8 mouse cellular contexts compared by ENCODE assay signal in genomic region chr2:34370725-34371440, GRCm38 (mm10). TPM values are rescaled to one million over a fixed set of nuclear protein-coding genes. Genes with fewer than 3 reads are reported as not detected.
DNase-seq lines count a peak whose midpoint lies in the region; ATAC-seq lines count a peak whose summit lies in the region.

No protein-coding gene starts in this region.

- peak overlapping the region; percentile 88 for H3K4me2 ChIP-seq in embryonic facial prominence, embryonic 12.5 days (replicated peaks)
- peak overlapping the region; percentile 94 for H3K4me2 ChIP-seq in heart, embryonic 12.5 days
- H3K4me2 ChIP-seq in kidney, embryonic 16.5 days (replicated peaks; ENCODE audit: low read depth, low read length), result peak overlapping the region; percentile 93

- peak overlapping the region; percentile 99 for H3K27ac ChIP-seq in embryonic facial prominence, embryonic 12.5 days
- peak overlapping the region; percentile 99 for H3K27ac ChIP-seq in heart, embryonic 12.5 days (ENCODE audit: poor library complexity, severe bottlenecking)
- H3K27ac ChIP-seq in kidney, embryonic 16.5 days (ENCODE audit: low read length), result peak overlapping the region; percentile 98

- H3K9ac ChIP-seq in embryonic facial prominence, embryonic 12.5 days, result peak overlapping the region; percentile 99
- peak overlapping the region; percentile 98 for H3K9ac ChIP-seq in heart, embryonic 12.5 days
- H3K9ac ChIP-seq in kidney, embryonic 16.5 days (replicated peaks; ENCODE audit: low read length), result peak overlapping the region; percentile 99

- no peaks in the 10 kb centered on the region for H3K27me3 ChIP-seq in embryonic facial prominence, embryonic 12.5 days
- H3K27me3 ChIP-seq in heart, embryonic 12.5 days (replicated peaks), result no peaks in the 10 kb centered on the region
- no peaks in the 10 kb centered on the region for H3K27me3 ChIP-seq in kidney, embryonic 16.5 days (ENCODE audit: insufficient read depth, low read length)

- H3K4me1 ChIP-seq in embryonic facial prominence, embryonic 12.5 days, result peaks cover 11% of the 10 kb centered on the region
- peaks cover 10% of the 10 kb centered on the region for H3K4me1 ChIP-seq in heart, embryonic 12.5 days (replicated peaks)
- peaks cover 21% of the 10 kb centered on the region for H3K4me1 ChIP-seq in kidney, embryonic 16.5 days (ENCODE audit: insufficient read depth, low read length)

- H3K36me3 ChIP-seq in embryonic facial prominence, embryonic 12.5 days, result no peaks in the 10 kb centered on the region
- no peaks in the 10 kb centered on the region for H3K36me3 ChIP-seq in heart, embryonic 12.5 days
- H3K36me3 ChIP-seq in kidney, embryonic 16.5 days (ENCODE audit: insufficient read depth, low read length), result no peaks in the 10 kb centered on the region

- DNase-seq in 416B (ENCODE audit: low read depth), result peak; percentile 59
- DNase-seq in adrenal gland, adult 8-10 months, result peak; percentile 25
- peak; percentile 49 for DNase-seq in lung, postnatal 36 days
- peak; percentile 20 for DNase-seq in right cerebral cortex, postnatal 14 days
- DNase-seq in urinary bladder, postnatal 25 days (ENCODE audit: low spot score), result peak; percentile 19

- no peaks in the 10 kb centered on the region for H3K9me3 ChIP-seq in embryonic facial prominence, embryonic 12.5 days
- no peaks in the 10 kb centered on the region for H3K9me3 ChIP-seq in heart, embryonic 12.5 days (replicated peaks)
- no peaks in the 10 kb centered on the region for H3K9me3 ChIP-seq in kidney, embryonic 16.5 days (ENCODE audit: low read length)

- under 1% methylated on average over 42 of the region's 42 CpGs for WGBS in embryonic facial prominence, embryonic 12.5 days
- WGBS in heart, embryonic 12.5 days, result under 1% methylated on average over 42 of the region's 42 CpGs
- 1% methylated on average over 42 of the region's 42 CpGs for WGBS in kidney, embryonic 16.5 days

- peak overlapping the region; percentile 94 for H3K4me3 ChIP-seq in embryonic facial prominence, embryonic 12.5 days
- peak overlapping the region; percentile 92 for H3K4me3 ChIP-seq in heart, embryonic 12.5 days
- H3K4me3 ChIP-seq in kidney, embryonic 16.5 days (ENCODE audit: low read length), result peak overlapping the region; percentile 84

- ATAC-seq in embryonic facial prominence, embryonic 12.5 days (ENCODE audit: insufficient number of reproducible peaks, insufficient read depth, low FRiP score, low TSS enrichment), result no peak
- ATAC-seq in heart, embryonic 12.5 days (ENCODE audit: insufficient number of reproducible peaks, low FRiP score), result no peak
- ATAC-seq in kidney, embryonic 16.5 days (ENCODE audit: low FRiP score, low TSS enrichment), result no peak

RNA-seq across cellular contexts. Expression of gene Pbx3, which starts 2.1 kb away (rescaled TPM):
- total RNA-seq in adrenal gland, adult 8-10 months (2022), result 100 to 1,000 TPM in 2 of 4 experiments, 10 to 100 TPM in 2; 94.7 to 160 (median 117) TPM
- 36.8 and 41.4 TPM in 2 replicates for polyA plus RNA-seq in embryonic facial prominence, embryonic 12.5 days (2016; fragmentation: Nextera tagmentation; extraction: Ambion mirVana)
- 30.4 and 33.1 TPM in 2 replicates for polyA plus RNA-seq in heart, embryonic 12.5 days (2016; fragmentation: Nextera tagmentation; extraction: Ambion mirVana)
- 22.7 and 24.1 TPM in 2 replicates for polyA plus RNA-seq in kidney, embryonic 16.5 days (2015; fragmentation: Nextera tagmentation; extraction: Ambion mirVana)

RNA-seq across cellular contexts. Expression of gene Mapkap1, which starts 35.7 kb away (rescaled TPM):
- 100 to 1,000 TPM in 1 of 4 experiments, 10 to 100 TPM in 3; 70.0 to 102 (median 83.9) TPM for total RNA-seq in adrenal gland, adult 8-10 months (2022)
- polyA plus RNA-seq in embryonic facial prominence, embryonic 12.5 days (2016; fragmentation: Nextera tagmentation; extraction: Ambion mirVana), result 116 and 122 TPM in 2 replicates
- polyA plus RNA-seq in heart, embryonic 12.5 days (2016; fragmentation: Nextera tagmentation; extraction: Ambion mirVana), result 63.4 and 64.8 TPM in 2 replicates
- 90.1 and 91.2 TPM in 2 replicates for polyA plus RNA-seq in kidney, embryonic 16.5 days (2015; fragmentation: Nextera tagmentation; extraction: Ambion mirVana)
